In the genomic region with DNA sequence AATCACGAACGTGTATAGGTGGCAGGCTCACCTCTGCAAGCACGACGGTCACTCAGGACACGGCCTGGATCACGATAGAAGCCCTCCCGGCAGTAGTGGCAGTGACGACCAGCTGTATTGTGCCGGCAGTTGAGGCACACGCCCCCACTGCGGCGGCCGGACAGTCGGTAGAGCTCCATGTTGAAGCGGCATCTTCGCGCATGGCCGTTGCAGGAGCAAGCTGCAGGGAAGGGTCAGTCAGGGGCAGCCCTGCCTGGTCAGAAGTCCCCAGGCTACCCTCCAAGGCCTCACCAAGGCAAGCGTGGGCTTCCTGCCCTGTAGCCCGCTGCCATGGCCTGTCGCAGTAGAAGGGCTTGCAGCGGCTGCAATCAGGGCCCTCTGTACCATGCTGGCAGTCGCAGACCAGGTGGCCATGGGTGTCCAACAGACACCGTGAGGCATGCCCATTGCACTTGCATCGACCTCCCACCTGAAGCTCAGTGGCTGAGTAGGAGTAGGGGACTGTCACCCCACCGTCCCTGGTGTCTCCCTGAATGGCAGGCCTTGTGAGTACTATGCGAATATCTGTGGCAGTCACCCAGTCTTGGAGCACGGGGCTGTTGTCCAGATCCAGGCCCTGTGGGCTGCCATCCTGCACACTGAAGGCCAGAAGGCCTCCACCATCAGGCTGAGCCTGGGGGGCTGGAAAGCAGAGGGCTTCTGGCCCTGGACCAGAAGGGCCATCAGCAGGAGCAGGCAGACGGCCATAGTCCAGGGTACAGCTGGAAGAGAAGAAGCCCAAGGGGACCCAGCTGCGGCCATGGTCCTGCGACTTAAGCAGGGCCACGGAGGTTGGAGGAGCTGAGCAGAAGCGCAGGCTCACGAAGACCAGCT, we compare ENCODE assay signal across 8 mouse cellular contexts. TPM values are rescaled to one million over a fixed set of nuclear protein-coding genes. Genes with fewer than 3 reads are reported as not detected.
A peak's percentile ranks its signal among the peaks of the same experiment; 100 is the strongest.
DNase-seq lines count a peak whose midpoint lies in the region; ATAC-seq lines count a peak whose summit lies in the region.

No protein-coding gene starts in this region.

- no peaks in the 10 kb centered on the region for H3K9me3 ChIP-seq in forebrain, embryonic 10.5 days
- no peaks in the 10 kb centered on the region for H3K9me3 ChIP-seq in intestine, embryonic 14.5 days (ENCODE audit: control insufficient read depth, low read length)

- H3K4me2 ChIP-seq in intestine, embryonic 14.5 days (ENCODE audit: low read length), result peak overlapping the region; percentile 65

- H3K36me3 ChIP-seq in forebrain, embryonic 10.5 days (replicated peaks), result no peaks in the 10 kb centered on the region
- no peaks in the 10 kb centered on the region for H3K36me3 ChIP-seq in intestine, embryonic 14.5 days (ENCODE audit: control insufficient read depth, insufficient read depth, low read length)

- ATAC-seq in intestine, embryonic 14.5 days (replicated peaks; ENCODE audit: low FRiP score, low TSS enrichment, low read depth), result no peak

- peak overlapping the region; percentile 64 for H3K9ac ChIP-seq in intestine, embryonic 14.5 days (ENCODE audit: low read length)

- peak overlapping the region; percentile 67 for H3K4me3 ChIP-seq in forebrain, embryonic 10.5 days
- peak overlapping the region; percentile 53 for H3K4me3 ChIP-seq in intestine, embryonic 14.5 days (ENCODE audit: low read depth, low read length)

- peaks cover 63% of the 10 kb centered on the region for H3K27me3 ChIP-seq in forebrain, embryonic 10.5 days (ENCODE audit: poor library complexity, severe bottlenecking)
- peaks cover 12% of the 10 kb centered on the region; the same call in 1 of the 2 replicates for H3K27me3 ChIP-seq in intestine, embryonic 14.5 days (replicated peaks; ENCODE audit: control insufficient read depth, insufficient read depth, low read length)

- peaks cover 94% of the 10 kb centered on the region for H3K4me1 ChIP-seq in forebrain, embryonic 10.5 days
- H3K4me1 ChIP-seq in intestine, embryonic 14.5 days (replicated peaks; ENCODE audit: control insufficient read depth, insufficient read depth, low read length), result peaks cover 84% of the 10 kb centered on the region

- DNase-seq in layer of hippocampus, postnatal 10 days (ENCODE audit: low spot score in 2 of 2), result peak; percentile 21
- no peak for DNase-seq in layer of hippocampus, postnatal 36 days
- DNase-seq in forebrain, embryonic 10.5 days (ENCODE audit: extremely low spot score, low spot score), result peak; percentile 21
- no peak for DNase-seq in intestine, embryonic 14.5 days (ENCODE audit: low spot score)
- peak; percentile 24 for DNase-seq in neural tube, embryonic 10.5 days (ENCODE audit: extremely low spot score, low spot score)
- DNase-seq in adrenal gland, adult 18-20 months (ENCODE audit: low spot score in 2 of 2), result no peak
- DNase-seq in frontal cortex, postnatal 36 days (ENCODE audit: low spot score in 2 of 2), result no peak
- no peak for DNase-seq in thymus, postnatal 25 days

- peak overlapping the region; percentile 90 for H3K27ac ChIP-seq in forebrain, embryonic 10.5 days
- peak overlapping the region; percentile 91 for H3K27ac ChIP-seq in intestine, embryonic 14.5 days (ENCODE audit: low read depth)

- 57% methylated on average over 34 of the region's 34 CpGs for WGBS in forebrain, embryonic 10.5 days
- WGBS in intestine, embryonic 14.5 days, result 59% methylated on average over 34 of the region's 34 CpGs

RNA-seq across cellular contexts. Expression of a gene that starts 1.3 kb away (rescaled TPM):
- total RNA-seq in layer of hippocampus, postnatal 10 days (2021), result 10 to 100 TPM; 13.5 to 14.4 TPM
- 1 to 10 TPM; 8.0 to 9.9 TPM for total RNA-seq in layer of hippocampus, postnatal 36 days (2021)
- 2.3 and 2.9 TPM in 2 replicates for polyA plus RNA-seq in forebrain, embryonic 10.5 days (2016; fragmentation: Nextera tagmentation; extraction: Ambion mirVana)
- polyA plus RNA-seq in intestine, embryonic 14.5 days (2014; fragmentation: Nextera tagmentation; extraction: Ambion mirVana), result 7.8 and 8.7 TPM in 2 replicates
- 1 to 10 TPM; 1.5 to 2.1 TPM for total RNA-seq in adrenal gland, adult 18-20 months (2021)

RNA-seq across cellular contexts. Expression of a gene that starts 2.6 kb away (rescaled TPM):
- total RNA-seq in layer of hippocampus, postnatal 10 days (2021), result 10 to 100 TPM; 77.7 to 87.8 TPM
- total RNA-seq in layer of hippocampus, postnatal 36 days (2021), result 10 to 100 TPM; 60.9 to 64.6 TPM
- 6.8 and 7.5 TPM in 2 replicates for polyA plus RNA-seq in forebrain, embryonic 10.5 days (2016; fragmentation: Nextera tagmentation; extraction: Ambion mirVana)
- 4.8 and 5.8 TPM in 2 replicates for polyA plus RNA-seq in intestine, embryonic 14.5 days (2014; fragmentation: Nextera tagmentation; extraction: Ambion mirVana)
- total RNA-seq in adrenal gland, adult 18-20 months (2021), result 10 to 100 TPM; 11.0 to 14.3 TPM

RNA-seq across cellular contexts. Expression of a gene that starts 12.6 kb away (rescaled TPM):
- total RNA-seq in layer of hippocampus, postnatal 10 days (2021), result 10 to 100 TPM in 1 of 2 experiments, 1 to 10 TPM in 1; 9.1 to 13.0 TPM
- 1 to 10 TPM; 8.3 to 9.3 TPM for total RNA-seq in layer of hippocampus, postnatal 36 days (2021)
- polyA plus RNA-seq in forebrain, embryonic 10.5 days (2016; fragmentation: Nextera tagmentation; extraction: Ambion mirVana), result 22.1 and 22.6 TPM in 2 replicates
- 13.5 and 14.4 TPM in 2 replicates for polyA plus RNA-seq in intestine, embryonic 14.5 days (2014; fragmentation: Nextera tagmentation; extraction: Ambion mirVana)
- total RNA-seq in adrenal gland, adult 18-20 months (2021), result 1 to 10 TPM; 3.5 to 7.1 TPM

RNA-seq across cellular contexts. Expression of a gene that starts 38.5 kb away (rescaled TPM):
- total RNA-seq in layer of hippocampus, postnatal 10 days (2021), result 1,000 to 10,000 TPM; 1,281 to 1,362 TPM
- total RNA-seq in layer of hippocampus, postnatal 36 days (2021), result 1,000 to 10,000 TPM; 1,151 to 1,277 TPM
- polyA plus RNA-seq in forebrain, embryonic 10.5 days (2016; fragmentation: Nextera tagmentation; extraction: Ambion mirVana), result 419 and 421 TPM in 2 replicates
- 556 and 564 TPM in 2 replicates for polyA plus RNA-seq in intestine, embryonic 14.5 days (2014; fragmentation: Nextera tagmentation; extraction: Ambion mirVana)
- 100 to 1,000 TPM; 434 to 484 TPM for total RNA-seq in adrenal gland, adult 18-20 months (2021)

RNA-seq across cellular contexts. Expression of a gene that starts 43.3 kb away (rescaled TPM):
- total RNA-seq in layer of hippocampus, postnatal 10 days (2021), result 1 to 10 TPM; 7.4 to 7.9 TPM
- total RNA-seq in layer of hippocampus, postnatal 36 days (2021), result 1 to 10 TPM; 4.9 to 6.1 TPM
- polyA plus RNA-seq in forebrain, embryonic 10.5 days (2016; fragmentation: Nextera tagmentation; extraction: Ambion mirVana), result 126 and 128 TPM in 2 replicates
- polyA plus RNA-seq in intestine, embryonic 14.5 days (2014; fragmentation: Nextera tagmentation; extraction: Ambion mirVana), result 59.8 and 65.5 TPM in 2 replicates
- total RNA-seq in adrenal gland, adult 18-20 months (2021), result 1 to 10 TPM; 2.2 to 2.3 TPM

Comparison
In these comparisons a context has a peak if more than half of its experiments do, and no peak if none do; other contexts are left out.
1. DNase-seq: peak in layer of hippocampus, postnatal 10 days (2 of 2), forebrain, embryonic 10.5 days (single experiment) and neural tube, embryonic 10.5 days (single experiment); none in layer of hippocampus, postnatal 36 days (0 of 2), intestine, embryonic 14.5 days (single experiment), adrenal gland, adult 18-20 months (0 of 2), frontal cortex, postnatal 36 days (0 of 2) and thymus, postnatal 25 days (single experiment).
2. RNA of a gene that starts 2.6 kb away (total RNA-seq): 77.7 to 87.8 TPM in layer of hippocampus, postnatal 10 days and 60.9 to 64.6 TPM in layer of hippocampus, postnatal 36 days; 11.0 to 14.3 TPM in adrenal gland, adult 18-20 months; every median in the first group is over 4 times any median in the second.